Mouse (Mus musculus) limb, embryonic 15.5 days (tissue): ENCODE measurements around the gene Zbtb46. TPM values are rescaled to one million over a fixed set of nuclear protein-coding genes. Genes with fewer than 3 reads are reported as not detected.
A peak's percentile ranks its signal among the peaks of the same experiment; 100 is the strongest.

ENCODE experiments used
- ATAC-seq: fragments of 200-750 bp; cut with Nextera tagmentation; 2 replicates; pipeline ENCODE4 v1.8.0; 2017; ENCODE audit warnings: low read depth, moderate TSS enrichment; ENCODE audit not compliant: insufficient number of reproducible peaks, low FRiP score, low TSS enrichment
- H3K27ac ChIP-seq: fragments of 300-500 bp; sonication (generic); 2 replicates; pipeline ENCODE4 v1.5.1; 2015; ENCODE audit warnings: moderate library complexity, mild to moderate bottlenecking, inconsistent platforms
- H3K27me3 ChIP-seq: fragments of 300-500 bp; sonication (generic); 2 replicates; pipeline ENCODE4 v1.6.1; 2015; ENCODE audit warnings: inconsistent platforms
- H3K36me3 ChIP-seq: fragments of 300-500 bp; sonication (generic); 2 replicates; pipeline ENCODE4 v1.6.1; 2015; ENCODE audit warnings: inconsistent platforms
- H3K4me1 ChIP-seq: fragments of 300-500 bp; sonication (generic); 2 replicates; pipeline ENCODE4 v1.6.1; 2015; ENCODE audit warnings: inconsistent platforms
- H3K4me2 ChIP-seq: fragments of 300-500 bp; sonication (generic); 2 replicates; pipeline ENCODE4 v1.6.1; 2015; ENCODE audit warnings: mild to moderate bottlenecking, inconsistent platforms
- H3K4me3 ChIP-seq: fragments of 300-500 bp; sonication (generic); 2 replicates; pipeline ENCODE4 v1.5.1; 2015; ENCODE audit warnings: mild to moderate bottlenecking, inconsistent platforms
- H3K9ac ChIP-seq: fragments of 300-500 bp; sonication (generic); 2 replicates; pipeline ENCODE4 v1.6.1; 2015; ENCODE audit warnings: inconsistent platforms
- H3K9me3 ChIP-seq: fragments of 300-500 bp; sonication (generic); 2 replicates; pipeline ENCODE4 v1.6.1; 2016; ENCODE audit warnings: inconsistent platforms
- WGBS: fragments of 180-500 bp; shearing (Covaris S2); methylation state at CpG from one replicate; pipeline ENCODE4 v1.1.7; 2015; 5-methylcytosine and 5-hydroxymethylcytosine counted together
- polyA plus RNA-seq: library from polyadenylated mRNA; unstranded; fragments of >200 nt; fragmentation: Nextera tagmentation; extraction: Ambion mirVana; gene quantifications from 2 replicates; pipeline ENCODE4 v1.2.1, GENCODE M21; 2015

The Zbtb46 gene
- polyA plus RNA-seq, 1 experiment from 2014 or later: 4.2 TPM

DNA sequence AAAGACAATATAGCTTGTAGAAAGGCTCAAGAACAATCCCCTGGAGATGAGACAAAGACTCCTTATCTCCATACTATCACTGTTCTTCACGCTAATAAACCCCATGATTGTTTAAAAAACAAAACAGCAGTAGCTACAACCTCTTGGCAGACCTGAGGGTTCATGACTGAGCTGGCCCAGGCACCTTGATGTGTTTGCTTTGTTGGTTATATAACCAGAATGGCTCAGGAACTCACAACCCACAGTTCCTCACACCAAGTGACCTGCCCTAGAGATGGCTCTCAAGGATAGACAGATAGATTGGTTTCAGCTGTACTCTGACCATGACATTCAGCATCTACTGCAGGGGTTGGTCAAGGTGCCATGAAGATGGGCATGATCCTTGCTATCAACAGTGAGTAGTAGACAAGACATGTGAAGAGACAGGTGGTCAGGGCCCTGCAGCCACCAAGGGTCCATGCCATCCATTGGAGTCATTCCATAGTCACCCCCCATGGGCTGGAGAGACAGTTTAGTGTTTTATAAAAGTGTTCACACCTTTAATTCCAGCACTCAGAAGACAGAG lies 2.4 kb upstream of the Zbtb46 start:
- Histone ChIP-seq H3K4me2 (no peak overlapping the region), H3K4me1 (peaks cover 28% of the 10 kb centered on the region), H3K36me3 (no peaks in the 10 kb centered on the region), H3K9ac (no peak overlapping the region), H3K27me3 (peaks cover 70% of the 10 kb centered on the region), H3K9me3 (no peaks in the 10 kb centered on the region), H3K27ac (no peak overlapping the region), H3K4me3 (no peak overlapping the region)
- 89% methylated on average over 1 of the region's 1 CpGs for WGBS
- no peak for ATAC-seq

DNA sequence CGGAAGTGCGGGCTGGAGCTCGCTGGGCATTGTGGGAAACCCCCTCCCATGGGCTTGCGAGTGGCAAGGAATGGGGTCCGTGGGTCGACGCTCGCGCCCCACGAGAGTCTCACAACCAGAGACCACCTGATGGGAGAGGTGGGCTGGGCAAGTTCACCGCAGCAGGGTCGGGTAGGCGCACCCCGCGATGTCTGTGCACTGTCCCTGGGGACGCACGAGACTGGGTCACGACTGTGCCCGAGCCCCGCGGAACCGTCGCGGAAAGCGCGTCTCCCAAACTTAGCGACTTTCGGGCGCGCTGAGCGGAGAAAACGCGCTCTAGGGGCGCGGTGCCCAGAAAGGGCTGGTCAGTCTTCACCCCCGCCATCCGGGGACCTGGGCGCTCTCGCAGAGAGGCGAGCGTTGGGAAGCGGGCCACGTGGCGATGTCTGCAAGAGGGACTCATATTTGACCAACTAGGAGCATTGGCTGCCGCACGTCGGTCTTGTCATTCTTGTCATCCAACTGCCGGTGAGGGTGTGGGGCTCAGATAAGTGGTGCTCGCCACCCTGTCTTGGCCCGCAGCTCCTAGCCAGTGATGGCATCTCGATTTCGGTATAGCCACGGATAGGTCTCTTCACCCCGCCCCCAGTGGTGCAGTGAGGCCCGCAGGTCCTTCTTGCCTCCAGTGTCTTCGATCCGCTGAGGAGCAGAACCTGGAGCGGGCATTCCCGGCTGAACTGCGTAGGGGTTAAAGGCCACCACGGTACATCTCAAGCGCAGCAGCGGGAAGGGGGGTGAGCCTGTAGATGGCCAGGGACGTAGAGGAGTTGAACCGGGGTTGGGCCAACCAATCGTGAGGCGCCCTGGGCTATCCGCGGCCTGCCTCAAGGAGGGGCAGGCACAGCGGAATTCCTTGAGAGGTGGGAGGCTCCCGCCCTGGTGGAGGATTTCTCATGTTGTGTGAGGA lies 721 bp upstream of the Zbtb46 start:
- ATAC-seq: peak; percentile 25
- peaks cover 28% of the 10 kb centered on the region for H3K4me1 ChIP-seq
- H3K4me2 ChIP-seq: peak overlapping the region; percentile 100
- H3K9me3 ChIP-seq: no peaks in the 10 kb centered on the region
- under 1% methylated on average over 69 of the region's 71 CpGs for WGBS
- peaks cover 71% of the 10 kb centered on the region for H3K27me3 ChIP-seq
- H3K27ac ChIP-seq: no peak overlapping the region
- peak overlapping the region; percentile 78 for H3K4me3 ChIP-seq
- peak overlapping the region; percentile 35 for H3K9ac ChIP-seq
- H3K36me3 ChIP-seq: no peaks in the 10 kb centered on the region

DNA sequence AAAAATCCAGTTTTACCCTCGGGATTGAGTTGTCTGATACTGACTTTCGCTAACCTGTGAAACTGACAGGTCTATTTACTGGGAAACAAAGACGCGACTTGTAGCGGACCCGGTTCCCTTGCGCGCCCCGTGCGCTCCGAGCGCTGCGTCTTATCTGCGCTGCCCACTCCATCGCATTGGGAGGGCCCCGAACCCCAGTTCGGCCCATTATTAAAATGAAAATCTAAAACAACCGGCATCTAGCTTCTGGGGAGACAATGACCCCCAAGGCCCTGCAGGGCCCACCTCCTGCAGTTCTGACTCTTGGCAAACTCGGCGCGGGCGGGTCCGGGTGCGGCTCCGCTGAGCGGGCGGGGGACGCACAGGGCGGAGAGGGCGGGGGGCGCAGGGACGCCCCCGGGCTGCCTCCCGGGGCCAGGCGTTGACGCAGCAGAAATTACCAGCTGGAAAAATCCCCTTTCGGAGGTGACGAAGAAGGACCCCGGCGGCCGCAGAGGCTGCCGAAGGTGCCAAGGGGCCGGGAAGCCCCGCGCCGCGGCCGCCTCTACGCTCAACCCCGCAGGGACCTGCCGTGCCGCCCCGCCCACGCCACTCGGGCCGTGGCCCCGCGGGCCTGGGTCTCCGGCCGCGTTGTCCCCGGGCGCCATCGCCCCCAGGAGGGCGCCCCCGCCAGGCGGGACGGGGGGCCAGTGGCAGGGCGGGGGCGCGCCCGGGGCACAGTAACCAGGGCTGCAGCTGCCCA lies 644 bp downstream of the Zbtb46 start:
- Histone ChIP-seq H3K4me1 (peaks cover 28% of the 10 kb centered on the region), H3K9ac (peak overlapping the region; percentile 62), H3K4me3 (peak overlapping the region; percentile 78), H3K27me3 (peaks cover 66% of the 10 kb centered on the region), H3K4me2 (peak overlapping the region; percentile 100), H3K27ac (no peak overlapping the region), H3K9me3 (no peaks in the 10 kb centered on the region), H3K36me3 (no peaks in the 10 kb centered on the region)
- under 1% methylated on average over 71 of the region's 72 CpGs for WGBS
- ATAC-seq: peak; percentile 11; the same call in 1 of the 2 replicates

DNA sequence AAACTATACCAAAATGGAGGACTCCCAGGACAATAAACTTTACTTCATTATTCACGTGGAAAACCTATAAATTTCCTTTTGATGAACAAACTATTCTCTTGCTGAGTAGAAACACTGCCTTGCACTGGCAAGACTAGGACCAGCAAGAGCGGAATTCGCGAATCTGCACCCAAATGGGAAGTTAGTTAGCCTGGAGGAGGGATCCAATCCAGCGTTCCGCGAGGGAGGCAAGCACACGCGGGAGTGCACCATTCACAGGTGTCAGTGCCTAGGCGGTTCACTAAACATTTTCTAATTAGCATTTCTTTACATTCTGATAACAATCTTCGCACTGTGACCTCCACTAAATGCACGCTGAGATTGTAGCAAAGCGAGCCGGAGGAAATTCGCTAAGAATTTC lies 1.4 kb downstream of the Zbtb46 start:
- peaks cover 58% of the 10 kb centered on the region for H3K27me3 ChIP-seq
- no peaks in the 10 kb centered on the region for H3K9me3 ChIP-seq
- H3K4me3 ChIP-seq: peak overlapping the region; percentile 78
- no peak overlapping the region for H3K27ac ChIP-seq
- H3K9ac ChIP-seq: no peak overlapping the region; the same call in 1 of the 2 replicates
- peaks cover 28% of the 10 kb centered on the region for H3K4me1 ChIP-seq
- H3K4me2 ChIP-seq: peak overlapping the region; percentile 100
- ATAC-seq: no peak
- 5% methylated on average over 15 of the region's 15 CpGs for WGBS
- no peaks in the 10 kb centered on the region for H3K36me3 ChIP-seq

DNA sequence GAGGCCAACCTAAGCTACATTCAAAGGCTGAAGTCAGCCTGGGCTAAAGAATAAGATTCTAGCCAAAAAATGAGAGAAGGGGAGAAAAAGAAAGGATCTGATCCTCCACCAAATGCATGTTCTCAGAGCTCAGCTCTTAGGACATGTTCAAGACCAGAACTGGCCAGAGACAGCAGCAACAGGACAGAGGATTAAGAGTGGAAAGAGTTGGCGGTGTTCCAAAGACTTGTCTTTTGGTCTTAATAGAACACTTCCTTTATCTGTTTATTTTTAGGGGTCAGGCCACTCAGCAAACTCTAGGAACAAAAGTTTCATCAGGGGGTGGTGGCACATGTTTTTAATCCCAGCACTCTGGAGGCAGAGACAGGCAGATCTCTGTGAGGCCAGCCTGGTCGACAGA lies 3.3 kb downstream of the Zbtb46 start:
- Histone ChIP-seq H3K27ac (no peak overlapping the region), H3K4me3 (no peak overlapping the region), H3K36me3 (no peaks in the 10 kb centered on the region), H3K9me3 (no peaks in the 10 kb centered on the region), H3K4me2 (no peak overlapping the region), H3K9ac (no peak overlapping the region), H3K27me3 (peaks cover 39% of the 10 kb centered on the region), H3K4me1 (peaks cover 28% of the 10 kb centered on the region)
- ATAC-seq: no peak
- 77% methylated on average over 2 of the region's 2 CpGs for WGBS

DNA sequence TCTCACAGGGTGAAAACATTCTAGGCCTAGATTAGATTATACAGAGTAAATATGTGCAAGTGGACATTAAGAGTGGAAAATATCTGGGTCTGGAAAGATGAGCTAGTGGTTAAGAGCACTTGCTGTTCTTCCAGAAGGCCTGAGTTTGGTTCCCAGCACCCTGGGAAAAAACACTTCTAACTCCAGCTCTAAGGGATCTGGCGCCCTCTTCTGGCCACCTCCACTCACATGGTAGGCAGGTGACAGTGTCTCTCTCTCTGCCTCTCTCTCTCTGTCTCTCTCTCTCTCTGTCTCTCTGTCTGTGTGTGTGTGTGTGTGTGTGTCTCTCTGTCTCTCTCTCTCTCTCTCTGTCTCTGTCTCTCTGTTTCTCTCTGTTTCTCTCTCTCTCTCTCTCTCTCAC lies 6.0 kb downstream of the Zbtb46 start:
- ATAC-seq: no peak
- H3K4me3 ChIP-seq: no peak overlapping the region
- no peaks in the 10 kb centered on the region for H3K9me3 ChIP-seq
- no peak overlapping the region for H3K4me2 ChIP-seq
- H3K27ac ChIP-seq: no peak overlapping the region
- H3K36me3 ChIP-seq: no peaks in the 10 kb centered on the region
- peaks cover 5% of the 10 kb centered on the region for H3K4me1 ChIP-seq
- WGBS: 33% methylated on average over 1 of the region's 1 CpGs
- H3K9ac ChIP-seq: no peak overlapping the region
- peaks cover 16% of the 10 kb centered on the region for H3K27me3 ChIP-seq

DNA sequence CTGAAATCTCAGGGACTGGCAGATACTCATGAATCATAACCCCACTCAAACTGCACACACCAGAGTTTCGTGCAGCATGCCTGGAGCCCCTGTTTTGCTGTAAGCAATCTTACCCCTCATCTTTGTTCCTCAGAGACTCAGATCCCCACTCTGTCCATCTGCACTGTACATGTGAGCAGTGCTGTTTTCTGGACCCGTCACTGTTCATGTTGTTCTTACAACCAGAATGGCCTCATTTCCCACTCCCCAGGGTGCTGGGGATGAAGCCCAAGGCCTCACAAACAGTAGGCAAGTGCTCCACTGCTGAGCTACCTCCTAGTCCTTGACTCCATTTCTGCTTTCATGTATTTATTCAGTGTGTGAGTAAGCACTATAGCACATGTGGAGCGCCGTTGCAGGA lies 7.0 kb downstream of the Zbtb46 start:
- H3K4me2 ChIP-seq: no peak overlapping the region
- H3K27ac ChIP-seq: no peak overlapping the region
- no peak overlapping the region for H3K4me3 ChIP-seq
- no peak overlapping the region for H3K9ac ChIP-seq
- no peaks in the 10 kb centered on the region for H3K4me1 ChIP-seq
- no peaks in the 10 kb centered on the region for H3K36me3 ChIP-seq
- no peaks in the 10 kb centered on the region for H3K9me3 ChIP-seq
- peaks cover 6% of the 10 kb centered on the region for H3K27me3 ChIP-seq
- no peak for ATAC-seq
- 71% methylated on average over 4 of the region's 4 CpGs for WGBS

DNA sequence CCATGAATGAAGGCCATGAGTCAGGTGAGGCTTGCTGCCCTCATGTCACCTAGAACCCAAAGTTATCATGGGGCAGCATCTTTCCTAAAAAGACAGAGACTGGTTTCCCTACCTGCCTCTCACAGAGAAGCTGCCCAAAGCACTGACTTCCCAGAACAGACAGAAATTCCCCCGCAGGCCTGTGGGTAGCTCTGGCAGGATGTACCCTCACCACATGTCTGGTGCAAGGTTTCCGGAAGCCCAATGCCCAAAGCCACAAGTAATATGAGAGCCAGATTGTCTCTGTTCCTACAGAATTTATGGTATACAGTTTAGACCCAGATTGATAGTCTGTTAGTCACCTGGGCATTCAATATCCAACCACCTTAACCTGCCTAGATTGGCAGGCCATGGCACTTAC lies 16.2 kb downstream of the Zbtb46 start:
- no peak overlapping the region for H3K4me2 ChIP-seq
- H3K27ac ChIP-seq: no peak overlapping the region
- H3K9ac ChIP-seq: no peak overlapping the region
- ATAC-seq: no peak
- WGBS: 86% methylated on average over 2 of the region's 2 CpGs
- no peak overlapping the region for H3K4me3 ChIP-seq
- no peaks in the 10 kb centered on the region for H3K27me3 ChIP-seq
- no peaks in the 10 kb centered on the region for H3K9me3 ChIP-seq
- H3K4me1 ChIP-seq: no peaks in the 10 kb centered on the region
- no peaks in the 10 kb centered on the region for H3K36me3 ChIP-seq

DNA sequence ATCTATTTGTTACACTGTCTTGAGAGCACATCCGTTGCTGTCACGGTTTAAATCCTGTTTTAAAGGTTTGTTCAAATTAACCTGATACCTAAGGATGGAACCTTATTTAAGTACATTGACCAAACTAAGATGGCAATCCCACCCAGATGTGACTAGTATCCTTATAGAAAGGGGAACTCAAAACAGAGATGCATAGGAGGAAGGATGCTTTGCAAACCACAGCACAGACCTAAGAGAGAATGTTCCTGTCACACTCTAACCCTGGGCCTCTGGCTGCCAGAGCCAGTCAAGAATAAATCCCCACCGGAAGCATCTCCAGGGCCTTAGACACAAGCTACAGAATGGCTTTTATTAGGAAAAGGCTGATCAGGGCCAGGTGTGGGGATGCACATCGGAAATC lies 21.1 kb downstream of the Zbtb46 start:
- H3K27me3 ChIP-seq: no peaks in the 10 kb centered on the region
- no peak overlapping the region for H3K27ac ChIP-seq
- H3K9me3 ChIP-seq: no peaks in the 10 kb centered on the region
- H3K9ac ChIP-seq: no peak overlapping the region
- H3K4me1 ChIP-seq: no peaks in the 10 kb centered on the region
- 59% methylated on average over 4 of the region's 4 CpGs for WGBS
- no peak for ATAC-seq
- no peak overlapping the region for H3K4me2 ChIP-seq
- no peaks in the 10 kb centered on the region for H3K36me3 ChIP-seq
- no peak overlapping the region for H3K4me3 ChIP-seq

DNA sequence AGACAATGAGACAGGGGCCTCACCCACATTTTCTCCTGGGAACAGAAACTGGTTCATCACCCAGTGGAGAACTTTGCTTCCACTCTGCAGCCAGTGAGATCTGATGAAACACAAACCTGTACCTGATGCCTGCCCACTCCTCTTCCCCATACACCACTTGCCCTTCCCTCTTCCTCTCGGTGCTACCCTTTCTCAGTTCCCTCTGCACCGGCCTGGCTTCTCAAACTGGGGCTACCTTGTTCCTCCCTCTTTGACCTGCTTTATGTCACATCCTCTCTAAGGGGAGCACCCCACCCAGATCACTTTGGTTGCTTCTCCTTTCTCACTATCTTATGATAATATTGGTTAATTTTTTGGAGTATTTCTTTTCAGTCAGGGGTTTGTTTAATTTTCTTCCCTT lies 23.0 kb downstream of the Zbtb46 start:
- Histone ChIP-seq H3K4me3 (no peak overlapping the region), H3K27ac (no peak overlapping the region), H3K4me1 (no peaks in the 10 kb centered on the region), H3K9ac (no peak overlapping the region), H3K4me2 (no peak overlapping the region), H3K9me3 (no peaks in the 10 kb centered on the region), H3K27me3 (no peaks in the 10 kb centered on the region), H3K36me3 (no peaks in the 10 kb centered on the region)
- ATAC-seq: no peak
- 81% methylated on average over 2 of the region's 2 CpGs for WGBS

DNA sequence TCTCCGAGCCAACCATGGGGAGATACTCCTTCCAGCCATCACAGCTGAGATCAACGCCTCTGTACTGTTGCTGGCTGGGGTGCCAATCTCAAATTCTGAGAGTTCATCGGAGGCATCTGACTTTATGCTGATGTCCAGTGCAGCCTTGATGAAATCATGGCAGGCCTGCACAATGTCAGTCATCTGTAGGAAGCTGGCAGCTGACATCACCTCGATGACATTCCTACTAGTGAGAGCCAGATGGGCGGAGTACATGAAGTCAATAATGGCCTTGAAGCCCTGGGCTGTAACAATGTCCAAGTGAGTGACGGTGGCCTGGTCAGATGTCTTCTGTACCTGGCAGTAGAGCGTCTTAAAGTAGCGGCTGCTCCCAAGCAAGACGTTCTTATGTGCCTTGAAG lies 35.4 kb downstream of the Zbtb46 start:
- H3K27me3 ChIP-seq: no peaks in the 10 kb centered on the region
- no peaks in the 10 kb centered on the region for H3K4me1 ChIP-seq
- 88% methylated on average over 9 of the region's 9 CpGs for WGBS
- H3K4me3 ChIP-seq: no peak overlapping the region
- no peak overlapping the region for H3K9ac ChIP-seq
- no peak for ATAC-seq
- no peaks in the 10 kb centered on the region for H3K9me3 ChIP-seq
- no peaks in the 10 kb centered on the region for H3K36me3 ChIP-seq
- no peak overlapping the region for H3K4me2 ChIP-seq
- H3K27ac ChIP-seq: no peak overlapping the region
